Mouse (Mus musculus) cerebellum, postnatal 25 days (tissue): Measurements from ENCODE around the gene Slc6a21.
A peak's percentile ranks its signal among the peaks of the same experiment; 100 is the strongest.
"Not testable (repeated sequence)": the region's sequence is repeated elsewhere in the genome, so short reads cannot be mapped to it uniquely, and the experiment has no call there.

Experiments
- DNase-seq, 2 experiments: peaks; one replicate each; pipeline ENCODE4 v3.0.0; 2021; ENCODE audit warnings: mixed read lengths in 2 of 2

The Slc6a21 gene

GRCm38 (mm10) chr7:45277136-45277760 is at the start of gene Slc6a21:
Gene Slc6a21, plus strand, starts transcription at chr7:45277513.
- DNase-seq, result peak; percentile 87 to 88

GRCm38 (mm10) chr7:45228548-45228947 is 48.8 kb upstream of the Slc6a21 start:
- DNase-seq, result no peak

- DNase-seq, result no peak
Measured at GRCm38 (mm10) chr7:45229046-45229445, 48.3 kb upstream of the Slc6a21 start.

- DNase-seq, result no peak
Measured at GRCm38 (mm10) chr7:45229459-45230203, 47.7 kb upstream of the Slc6a21 start.

- DNase-seq, result no peak
Measured at GRCm38 (mm10) chr7:45231192-45231591, 46.1 kb upstream of the Slc6a21 start.

- no peak for DNase-seq
Measured at GRCm38 (mm10) chr7:45231941-45232340, 45.4 kb upstream of the Slc6a21 start.

GRCm38 (mm10) chr7:45232716-45233465 is 44.4 kb upstream of the Slc6a21 start:
- no peak for DNase-seq

GRCm38 (mm10) chr7:45233580-45234332 is 43.6 kb upstream of the Slc6a21 start:
- DNase-seq, result peak; percentile 30 to 32

GRCm38 (mm10) chr7:45234333-45234841 is 42.9 kb upstream of the Slc6a21 start:
- no peak for DNase-seq

GRCm38 (mm10) chr7:45234922-45235571 is 42.3 kb upstream of the Slc6a21 start:
- no peak for DNase-seq

GRCm38 (mm10) chr7:45235656-45236180 is 41.6 kb upstream of the Slc6a21 start:
- no peak for DNase-seq

- DNase-seq, result no peak
Measured at GRCm38 (mm10) chr7:45237747-45238699, 39.3 kb upstream of the Slc6a21 start.

- no peak for DNase-seq
Measured at GRCm38 (mm10) chr7:45238723-45239496, 38.4 kb upstream of the Slc6a21 start, which contains the start of gene Cd37. Gene Cd37, minus strand, starts transcription at chr7:45239115.

GRCm38 (mm10) chr7:45240109-45240508 is 37.2 kb upstream of the Slc6a21 start:
- DNase-seq, result no peak

- peak; percentile 32 to 52 for DNase-seq
Measured at GRCm38 (mm10) chr7:45240633-45241388, 36.5 kb upstream of the Slc6a21 start, which contains the start of gene Slc6a16. Gene Slc6a16, plus strand, starts transcription at chr7:45241085.

- DNase-seq, result no peak
Measured at GRCm38 (mm10) chr7:45241389-45241749, 35.9 kb upstream of the Slc6a21 start.

- DNase-seq, result no peak
Measured at GRCm38 (mm10) chr7:45247666-45248065, 29.6 kb upstream of the Slc6a21 start.

- no peak for DNase-seq
Measured at GRCm38 (mm10) chr7:45253806-45254205, 23.5 kb upstream of the Slc6a21 start.

GRCm38 (mm10) chr7:45255822-45256221 is 21.5 kb upstream of the Slc6a21 start:
- not testable (repeated sequence) for DNase-seq
